10 mouse cellular contexts compared by ENCODE assay signal in genomic region chr10:115492956-115493777, GRCm38 (mm10).
DNase-seq lines count a peak whose midpoint lies in the region; ATAC-seq and TF ChIP-seq lines count a peak whose summit lies in the region.
"Had no signal": no experiment of that assay in that cellular context is flagged by ENCODE, and none has a peak within 500 bp of the region (broad histone marks: within the 10 kb centered on the region; RNA-seq: fewer than 3 reads in every experiment).

No protein-coding gene starts in this region.

- TF ChIP-seq EP300 in heart, postnatal 0 days (IDR thresholded peaks at IDR 0.05; ENCODE audit: low read depth) = no peak

- H3K9me3 ChIP-seq in heart, postnatal 0 days (replicated peaks; ENCODE audit: control insufficient read depth, low read length) = no peaks in the 10 kb centered on the region; the same call in 1 of the 2 replicates
- H3K9me3 ChIP-seq in embryonic facial prominence, embryonic 10.5 days = peaks cover 5% of the 10 kb centered on the region; the same call in 1 of the 2 replicates
- no peaks in the 10 kb centered on the region for H3K9me3 ChIP-seq in hindbrain, embryonic 14.5 days (ENCODE audit: control insufficient read depth, low read length)
- H3K9me3 ChIP-seq in midbrain, embryonic 16.5 days (replicated peaks; ENCODE audit: control insufficient read depth, low read length, poor library complexity, severe bottlenecking) = no peaks in the 10 kb centered on the region

- no peak overlapping the region for H3K9ac ChIP-seq in heart, postnatal 0 days (replicated peaks; ENCODE audit: low read depth, low read length)
- H3K9ac ChIP-seq in hindbrain, embryonic 14.5 days = peak overlapping the region; percentile 17; the same call in 1 of the 2 replicates
- H3K9ac ChIP-seq in midbrain, embryonic 16.5 days (ENCODE audit: low read depth, low read length) = no peak overlapping the region

- DNase-seq in heart, postnatal 0 days (ENCODE audit: low spot score) = no peak
- no peak for DNase-seq in heart, adult 8-10 months (ENCODE audit: low spot score)
- peak; percentile 33 for DNase-seq in embryonic facial prominence, embryonic 10.5 days (ENCODE audit: low spot score)
- no peak for DNase-seq in hindbrain, embryonic 14.5 days (ENCODE audit: low spot score)
- DNase-seq in layer of hippocampus, adult 18-20 months (ENCODE audit: low spot score in 2 of 2) = no peak
- no peak for DNase-seq in cerebellum, postnatal 10 days
- no peak for DNase-seq in right cerebral cortex, adult 2 months (ENCODE audit: low spot score in 2 of 2)
- DNase-seq: cerebellum, adult 11-12 months; spleen, adult 18-20 months had no signal

- no peaks in the 10 kb centered on the region for H3K27me3 ChIP-seq in heart, postnatal 0 days (ENCODE audit: control insufficient read depth, insufficient read depth, low read length)
- no peaks in the 10 kb centered on the region for H3K27me3 ChIP-seq in embryonic facial prominence, embryonic 10.5 days (replicated peaks; ENCODE audit: low read depth, poor library complexity, severe bottlenecking)
- no peaks in the 10 kb centered on the region for H3K27me3 ChIP-seq in hindbrain, embryonic 14.5 days (ENCODE audit: control insufficient read depth, insufficient read depth, low read length)
- H3K27me3 ChIP-seq in midbrain, embryonic 16.5 days (ENCODE audit: control insufficient read depth, insufficient read depth, low read depth, low read length) = no peaks in the 10 kb centered on the region

- no peak overlapping the region for H3K4me2 ChIP-seq in heart, postnatal 0 days (ENCODE audit: low read depth, low read length)
- H3K4me2 ChIP-seq in hindbrain, embryonic 14.5 days (replicated peaks) = peak overlapping the region; percentile 39
- peak overlapping the region; percentile 46 for H3K4me2 ChIP-seq in midbrain, embryonic 16.5 days (ENCODE audit: low read length)

- no peak for TF ChIP-seq CTCF in heart, postnatal 0 days (IDR thresholded peaks at IDR 0.05; ENCODE audit: low read depth)

- no peak overlapping the region for H3K4me3 ChIP-seq in heart, postnatal 0 days (ENCODE audit: low read depth, low read length)
- H3K4me3 ChIP-seq in embryonic facial prominence, embryonic 10.5 days = peak overlapping the region; percentile 32; the same call in 1 of the 2 replicates
- H3K4me3 ChIP-seq in hindbrain, embryonic 14.5 days (replicated peaks; ENCODE audit: low read length) = no peak overlapping the region
- H3K4me3 ChIP-seq in midbrain, embryonic 16.5 days (ENCODE audit: low read depth, low read length) = peak overlapping the region; percentile 16; the same call in 1 of the 2 replicates

- peak; percentile 30; the same call in 1 of the 2 replicates for ATAC-seq in heart, postnatal 0 days (ENCODE audit: insufficient read depth, low read depth)
- peak; percentile 24; the same call in 1 of the 2 replicates for ATAC-seq in hindbrain, embryonic 14.5 days (ENCODE audit: low FRiP score)
- ATAC-seq in midbrain, embryonic 16.5 days = peak; percentile 76; the same call in 1 of the 2 replicates

- no peaks in the 10 kb centered on the region for H3K36me3 ChIP-seq in heart, postnatal 0 days (replicated peaks; ENCODE audit: control insufficient read depth, insufficient read depth, low read length)
- no peaks in the 10 kb centered on the region for H3K36me3 ChIP-seq in embryonic facial prominence, embryonic 10.5 days (replicated peaks)
- no peaks in the 10 kb centered on the region for H3K36me3 ChIP-seq in hindbrain, embryonic 14.5 days (replicated peaks; ENCODE audit: control insufficient read depth, insufficient read depth)
- H3K36me3 ChIP-seq in midbrain, embryonic 16.5 days (ENCODE audit: control insufficient read depth, insufficient read depth, low read length) = no peaks in the 10 kb centered on the region

- 33% methylated on average over 12 of the region's 12 CpGs for WGBS in heart, postnatal 0 days
- WGBS in embryonic facial prominence, embryonic 10.5 days = 34% methylated on average over 12 of the region's 12 CpGs
- 46% methylated on average over 12 of the region's 12 CpGs for WGBS in hindbrain, embryonic 14.5 days
- 47% methylated on average over 12 of the region's 12 CpGs for WGBS in midbrain, embryonic 16.5 days

- H3K4me1 ChIP-seq in heart, postnatal 0 days (ENCODE audit: control insufficient read depth, insufficient read depth) = peaks cover 4% of the 10 kb centered on the region; the same call in 1 of the 2 replicates
- peaks cover 36% of the 10 kb centered on the region for H3K4me1 ChIP-seq in embryonic facial prominence, embryonic 10.5 days
- peaks cover 6% of the 10 kb centered on the region; the same call in 1 of the 2 replicates for H3K4me1 ChIP-seq in hindbrain, embryonic 14.5 days (replicated peaks; ENCODE audit: control insufficient read depth, insufficient read depth, low read length)
- peaks cover 5% of the 10 kb centered on the region; the same call in 1 of the 2 replicates for H3K4me1 ChIP-seq in midbrain, embryonic 16.5 days (ENCODE audit: control insufficient read depth, insufficient read depth, low read length)

- no peak overlapping the region for H3K27ac ChIP-seq in heart, postnatal 0 days (ENCODE audit: low read depth)
- H3K27ac ChIP-seq in embryonic facial prominence, embryonic 10.5 days (replicated peaks) = peak overlapping the region; percentile 61
- no peak overlapping the region for H3K27ac ChIP-seq in hindbrain, embryonic 14.5 days
- no peak overlapping the region for H3K27ac ChIP-seq in midbrain, embryonic 16.5 days (ENCODE audit: low read length)

Comparison
In these comparisons a context has a peak if more than half of its experiments do, and no peak if none do; other contexts are left out.
1. ATAC-seq: peak in every context shown above with its lines; median percentile 76 in midbrain, embryonic 16.5 days; 30 in heart, postnatal 0 days; 24 in hindbrain, embryonic 14.5 days.
2. H3K4me3 ChIP-seq: peak in embryonic facial prominence, embryonic 10.5 days (single experiment) and midbrain, embryonic 16.5 days (single experiment); none in heart, postnatal 0 days (single experiment) and hindbrain, embryonic 14.5 days (single experiment).